Mouse (Mus musculus) ES-Bruce4 (cell line): ENCODE results near the gene Alg11. TPM values are rescaled to one million over a fixed set of nuclear protein-coding genes. Genes with fewer than 3 reads are reported as not detected.
A peak's percentile ranks its signal among the peaks of the same experiment; 100 is the strongest.

ENCODE experiments used
- H3K27ac ChIP-seq: 2 replicates; pipeline ENCODE4 v1.5.1; 2012; ENCODE audit warnings: low read length, inconsistent platforms; ENCODE audit not compliant: insufficient read depth
- H3K27me3 ChIP-seq: 2 replicates; pipeline ENCODE4 v1.6.1; 2012; ENCODE audit warnings: mild to moderate bottlenecking, low read length, inconsistent platforms; ENCODE audit not compliant: control insufficient read depth, poor library complexity, insufficient read depth, severe bottlenecking
- H3K36me3 ChIP-seq: 2 replicates; pipeline ENCODE4 v1.6.1; 2012; ENCODE audit warnings: inconsistent platforms, mild to moderate bottlenecking, low read length, moderate library complexity; ENCODE audit not compliant: control insufficient read depth, poor library complexity, insufficient read depth, severe bottlenecking
- H3K4me1 ChIP-seq: one replicate; pipeline ENCODE4 v1.8.1; 2011; ENCODE audit warnings: low read length; ENCODE audit not compliant: control insufficient read depth, insufficient read depth
- H3K4me3 ChIP-seq: 2 replicates; pipeline ENCODE4 v1.5.1; 2011; ENCODE audit warnings: low read depth, mild to moderate bottlenecking, low read length
- H3K9ac ChIP-seq: 2 replicates; pipeline ENCODE4 v1.6.1; 2012; ENCODE audit warnings: low read depth, mild to moderate bottlenecking, inconsistent platforms; ENCODE audit not compliant: poor library complexity, severe bottlenecking
- H3K9me3 ChIP-seq: replicated peaks from 2 replicates; pipeline ENCODE4 v1.6.1; 2012; ENCODE audit warnings: mild to moderate bottlenecking, low read length, inconsistent platforms; ENCODE audit not compliant: control insufficient read depth, poor library complexity, insufficient read depth, severe bottlenecking
- CTCF ChIP-seq: IDR thresholded peaks from one replicate; pipeline ENCODE4 v1.8.1; 2011; ENCODE audit warnings: low read depth, low read length
- EP300 ChIP-seq: IDR thresholded peaks from 2 replicates; pipeline ENCODE4 v1.6.1; 2011; ENCODE audit warnings: low read depth, low read length; ENCODE audit not compliant: insufficient read depth
- POLR2A ChIP-seq: IDR thresholded peaks from one replicate; pipeline ENCODE4 v1.8.1; 2011; ENCODE audit warnings: low read length; ENCODE audit not compliant: insufficient read depth
- polyA plus RNA-seq: library from polyadenylated mRNA; stranded (reverse); fragments of >200 nt; gene quantifications from 2 replicates; pipeline ENCODE4 v1.2.4, GENCODE M21; 2011; ENCODE audit warnings: low read depth; ENCODE audit not compliant: missing spikeins, insufficient read depth, insufficient read length

Gene Alg11
- polyA plus RNA-seq, 1 experiment, result 28.5 TPM

DNA sequence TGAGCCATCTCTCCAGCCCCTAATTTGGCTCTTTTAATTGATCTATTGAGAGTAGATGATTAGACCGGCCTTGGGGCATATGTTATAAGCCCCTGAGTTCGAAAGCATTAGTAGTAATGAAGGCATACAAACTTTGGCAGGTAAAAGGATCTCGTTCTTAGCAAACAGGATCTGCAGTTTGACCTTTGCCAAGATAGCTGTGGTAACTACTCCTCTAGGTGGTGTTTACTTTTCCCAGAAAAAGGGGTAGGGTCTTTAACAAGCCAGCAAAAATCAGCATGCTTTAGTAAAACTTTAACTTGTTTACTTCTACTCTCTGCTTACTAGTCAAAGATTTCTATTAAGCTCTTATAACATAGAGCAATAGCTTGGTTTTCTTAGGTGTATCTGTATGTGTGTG is 18.0 kb upstream of the Alg11 start:
- peaks cover 6% of the 10 kb centered on the region for H3K4me1 ChIP-seq
- no peak overlapping the region for H3K4me3 ChIP-seq
- H3K27ac ChIP-seq, result no peak overlapping the region
- no peaks in the 10 kb centered on the region for H3K27me3 ChIP-seq
- no peaks in the 10 kb centered on the region for H3K9me3 ChIP-seq
- TF ChIP-seq CTCF (no peak), POLR2A (no peak), EP300 (no peak)
- no peak overlapping the region for H3K9ac ChIP-seq
- H3K36me3 ChIP-seq, result no peaks in the 10 kb centered on the region

DNA sequence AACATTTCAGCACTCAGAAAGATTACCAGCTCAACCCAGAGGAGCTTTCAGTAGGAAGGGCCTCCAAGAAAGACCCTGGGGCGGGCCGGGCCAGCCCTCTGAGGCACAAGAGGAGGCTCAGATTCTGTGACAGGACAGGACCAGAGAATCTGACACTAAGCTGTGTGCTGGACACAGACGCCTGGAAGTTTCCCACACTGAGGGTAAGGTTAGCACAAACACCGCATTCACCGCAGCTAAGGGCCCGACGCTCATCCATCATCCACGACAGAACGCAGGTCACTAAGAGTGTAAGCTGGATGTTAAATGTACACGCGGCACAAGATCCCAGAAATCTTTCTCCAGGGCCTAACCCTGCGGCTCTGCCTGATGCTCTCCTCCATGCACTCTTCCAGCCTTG is 16.8 kb upstream of the Alg11 start:
- Histone ChIP-seq H3K9me3 (no peaks in the 10 kb centered on the region), H3K27ac (no peak overlapping the region), H3K27me3 (no peaks in the 10 kb centered on the region), H3K4me3 (peak overlapping the region; percentile 12; the same call in 1 of the 2 replicates), H3K36me3 (no peaks in the 10 kb centered on the region), H3K4me1 (peaks cover 6% of the 10 kb centered on the region), H3K9ac (peak overlapping the region; percentile 8)
- no peak for TF ChIP-seq CTCF
- no peak for TF ChIP-seq POLR2A
- TF ChIP-seq EP300, result no peak

DNA sequence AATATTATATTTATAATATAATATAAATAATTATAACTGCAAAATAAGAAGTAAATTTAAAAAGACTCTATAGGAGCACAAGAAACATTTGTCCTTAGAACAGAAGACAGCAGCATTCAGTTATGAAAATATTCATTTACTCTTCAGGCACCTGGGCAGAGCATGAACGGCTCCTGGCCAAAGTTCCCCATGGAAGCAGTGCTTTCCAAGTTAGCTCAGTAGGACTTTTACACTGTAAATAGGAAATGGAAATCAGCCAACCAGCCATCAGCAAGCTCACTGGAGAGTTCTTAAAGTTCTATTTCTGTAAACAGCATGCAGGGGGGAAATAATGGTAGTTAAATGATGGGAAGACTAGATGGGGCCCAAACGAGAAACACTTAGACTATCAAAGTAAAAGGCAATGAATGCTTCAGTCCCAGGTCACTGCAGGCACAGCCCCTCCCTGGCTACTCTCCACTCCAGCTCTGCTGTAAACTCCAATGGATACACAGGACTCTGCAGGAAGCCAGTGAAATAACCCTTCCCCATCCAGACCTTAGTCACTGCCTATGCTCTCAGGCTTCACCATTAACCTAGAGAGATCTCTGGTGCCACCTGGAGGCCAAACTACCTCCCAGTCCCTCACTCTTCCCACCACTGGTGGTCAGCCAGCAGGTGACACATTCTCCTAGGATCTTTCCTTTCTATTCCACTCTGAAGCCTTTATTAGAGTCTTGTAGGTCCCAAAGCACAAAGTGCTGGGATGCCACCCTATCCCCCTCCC is 12.6 kb upstream of the Alg11 start:
- H3K27me3 ChIP-seq, result no peaks in the 10 kb centered on the region

GRCm38 (mm10) chr8:22054674-22055491 is 5.6 kb upstream of the Alg11 start:
- Histone ChIP-seq H3K27ac (no peak overlapping the region), H3K27me3 (peaks cover 11% of the 10 kb centered on the region; the same call in 1 of the 2 replicates), H3K4me3 (no peak overlapping the region), H3K36me3 (no peaks in the 10 kb centered on the region), H3K4me1 (no peaks in the 10 kb centered on the region), H3K9me3 (no peaks in the 10 kb centered on the region), H3K9ac (no peak overlapping the region)
- TF ChIP-seq EP300 (no peak), POLR2A (no peak)

More for the DNA sequence above, 12.6 kb upstream of the Alg11 start:
- no peaks in the 10 kb centered on the region for H3K36me3 ChIP-seq
- TF ChIP-seq EP300, result no peak
- TF ChIP-seq CTCF, result peak; percentile 83
- TF ChIP-seq POLR2A, result no peak
- H3K9me3 ChIP-seq, result no peaks in the 10 kb centered on the region
- no peak overlapping the region for H3K27ac ChIP-seq
- H3K9ac ChIP-seq, result no peak overlapping the region
- H3K4me1 ChIP-seq, result peaks cover 6% of the 10 kb centered on the region
- H3K4me3 ChIP-seq, result no peak overlapping the region

DNA sequence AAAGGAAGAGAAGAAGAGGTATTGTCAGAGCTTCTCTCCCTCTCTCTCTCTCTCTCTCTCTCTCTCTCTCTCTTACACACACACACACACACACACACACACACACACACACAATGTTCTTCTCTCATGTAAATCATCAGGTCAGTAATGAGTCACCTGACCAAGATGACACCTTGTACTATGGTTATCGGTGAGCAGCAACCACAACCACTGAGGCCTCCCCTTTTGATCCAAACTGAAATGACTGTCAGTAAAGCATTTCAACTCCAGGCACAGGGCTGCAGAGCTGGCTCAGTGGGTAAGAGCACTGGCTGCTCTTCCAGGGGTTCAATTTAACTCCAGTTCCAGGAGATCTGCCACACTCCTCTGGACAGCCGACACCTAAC is 5.0 kb upstream of the Alg11 start:
- H3K27ac ChIP-seq, result no peak overlapping the region
- H3K27me3 ChIP-seq, result peaks cover 11% of the 10 kb centered on the region; the same call in 1 of the 2 replicates
- no peak overlapping the region for H3K4me3 ChIP-seq

GRCm38 (mm10) chr8:22056850-22057249 is 3.7 kb upstream of the Alg11 start:
- TF ChIP-seq EP300 (no peak), POLR2A (no peak), CTCF (no peak)
- H3K4me3 ChIP-seq, result no peak overlapping the region

More for the DNA sequence above, 5.0 kb upstream of the Alg11 start:
- H3K9me3 ChIP-seq, result no peaks in the 10 kb centered on the region
- no peaks in the 10 kb centered on the region for H3K36me3 ChIP-seq
- no peak overlapping the region for H3K9ac ChIP-seq
- H3K4me1 ChIP-seq, result no peaks in the 10 kb centered on the region
- TF ChIP-seq POLR2A (no peak), EP300 (no peak), CTCF (no peak)

More at GRCm38 (mm10) chr8:22056850-22057249, 3.7 kb upstream of the Alg11 start:
- Histone ChIP-seq H3K27ac (no peak overlapping the region), H3K4me1 (no peaks in the 10 kb centered on the region), H3K9ac (no peak overlapping the region), H3K9me3 (no peaks in the 10 kb centered on the region), H3K27me3 (peaks cover 11% of the 10 kb centered on the region; the same call in 1 of the 2 replicates), H3K36me3 (no peaks in the 10 kb centered on the region; the same call in 1 of the 2 replicates)
